Mouse (Mus musculus) heart, adult 2 months (tissue): ENCODE measurements around the gene Srf.

Experiments used
- CTCF ChIP-seq: fragments of 200-600 bp; IDR thresholded peaks from 2 replicates; pipeline ENCODE4 v1.8.1; 2022; ENCODE audit warnings: antibody characterized with exemption, mild to moderate bottlenecking, moderate library complexity
- EP300 ChIP-seq: fragments of 200-500 bp; IDR thresholded peaks from 2 replicates; pipeline ENCODE4 v1.6.1; 2011; ENCODE audit warnings: low read depth, low read length, control low read depth; ENCODE audit not compliant: insufficient read depth

DNA sequence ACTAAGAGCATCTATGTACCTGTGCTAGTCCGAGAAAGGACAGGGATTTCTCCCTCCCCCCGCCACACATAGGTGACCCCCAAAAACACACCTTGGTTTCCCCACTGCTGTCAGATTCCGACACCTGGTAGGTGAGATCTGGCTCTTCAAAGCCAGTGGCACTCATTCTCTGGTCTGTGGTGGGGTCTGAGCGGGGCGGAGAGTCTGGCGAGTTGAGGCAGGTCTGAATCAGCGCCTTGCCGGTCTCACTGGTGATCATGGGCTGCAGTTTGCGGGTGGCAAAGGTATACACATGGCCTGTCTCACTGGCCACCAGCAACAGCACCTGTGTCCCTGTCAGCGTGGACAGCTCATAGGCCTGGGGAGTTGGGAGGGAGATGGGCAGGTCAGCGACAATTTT lies 2.5 kb downstream of the Srf start:
- TF ChIP-seq CTCF (no peak), EP300 (no peak)
